Mouse (Mus musculus) liver, embryonic 13.5 days (tissue): ENCODE measurements around the gene Fndc11. TPM values are rescaled to one million over a fixed set of nuclear protein-coding genes. Genes with fewer than 3 reads are reported as not detected.
A peak's percentile ranks its signal among the peaks of the same experiment; 100 is the strongest.

ENCODE experiments used
- ATAC-seq: fragments of 200-750 bp; cut with Nextera tagmentation; 2 replicates; pipeline ENCODE4 v1.8.0; 2017; ENCODE audit warnings: low read depth, mild to moderate bottlenecking, moderate number of reproducible peaks, moderate library complexity
- DNase-seq: peaks from one replicate; pipeline ENCODE4 v3.0.0; 2022
- H3K27ac ChIP-seq: fragments of 300-500 bp; sonication (generic); 2 replicates; pipeline ENCODE4 v1.5.1; 2015; ENCODE audit warnings: moderate library complexity, mild to moderate bottlenecking, inconsistent platforms
- H3K27me3 ChIP-seq: fragments of 300-500 bp; sonication (generic); 2 replicates; pipeline ENCODE4 v1.6.1; 2015; ENCODE audit warnings: mild to moderate bottlenecking, inconsistent platforms
- H3K36me3 ChIP-seq: fragments of 300-500 bp; sonication (generic); 2 replicates; pipeline ENCODE4 v1.6.1; 2015; ENCODE audit warnings: mild to moderate bottlenecking, inconsistent platforms
- H3K4me1 ChIP-seq: fragments of 300-500 bp; sonication (generic); replicated peaks from 2 replicates; pipeline ENCODE4 v1.6.1; 2015; ENCODE audit warnings: inconsistent platforms
- H3K4me2 ChIP-seq: fragments of 300-500 bp; sonication (generic); 2 replicates; pipeline ENCODE4 v1.6.1; 2015; ENCODE audit warnings: inconsistent platforms, mild to moderate bottlenecking, moderate library complexity
- H3K4me3 ChIP-seq: fragments of 300-500 bp; sonication (generic); replicated peaks from 2 replicates; pipeline ENCODE4 v1.5.1; 2015; ENCODE audit warnings: mild to moderate bottlenecking, inconsistent platforms
- H3K9ac ChIP-seq: fragments of 300-500 bp; sonication (generic); 2 replicates; pipeline ENCODE4 v1.6.1; 2015; ENCODE audit warnings: mild to moderate bottlenecking, inconsistent platforms
- H3K9me3 ChIP-seq: fragments of 300-500 bp; sonication (generic); replicated peaks from 2 replicates; pipeline ENCODE4 v1.6.1; 2016; ENCODE audit warnings: inconsistent platforms
- WGBS: fragments of 180-500 bp; shearing (Covaris S2); methylation state at CpG from one replicate; pipeline ENCODE4 v1.1.7; 2015; ENCODE audit not compliant: insufficient replicate concordance; 5-methylcytosine and 5-hydroxymethylcytosine counted together
- polyA plus RNA-seq: library from polyadenylated mRNA; unstranded; fragments of >200 nt; fragmentation: Nextera tagmentation; extraction: Ambion mirVana; gene quantifications from 2 replicates; pipeline ENCODE4 v1.2.1, GENCODE M21; 2015

The Fndc11 gene
- polyA plus RNA-seq, 1 experiment from 2014 or later, result not detected

- no peaks in the 10 kb centered on the region for H3K36me3 ChIP-seq
- H3K4me3 ChIP-seq, result peak overlapping the region; percentile 35; the same call in 1 of the 2 replicates
- no peaks in the 10 kb centered on the region for H3K9me3 ChIP-seq
- H3K9ac ChIP-seq, result no peak overlapping the region
- DNase-seq, result no peak
- no peak for ATAC-seq
- H3K4me1 ChIP-seq, result peaks cover 29% of the 10 kb centered on the region
- H3K4me2 ChIP-seq, result peak overlapping the region; percentile 56
- H3K27ac ChIP-seq, result no peak overlapping the region
- H3K27me3 ChIP-seq, result peaks cover 39% of the 10 kb centered on the region
- 38% methylated on average over 2 of the region's 2 CpGs for WGBS
These were observed 548 bp downstream of the Fndc11 start for GRCm38 (mm10) chr2:181220361-181220760.

DNA sequence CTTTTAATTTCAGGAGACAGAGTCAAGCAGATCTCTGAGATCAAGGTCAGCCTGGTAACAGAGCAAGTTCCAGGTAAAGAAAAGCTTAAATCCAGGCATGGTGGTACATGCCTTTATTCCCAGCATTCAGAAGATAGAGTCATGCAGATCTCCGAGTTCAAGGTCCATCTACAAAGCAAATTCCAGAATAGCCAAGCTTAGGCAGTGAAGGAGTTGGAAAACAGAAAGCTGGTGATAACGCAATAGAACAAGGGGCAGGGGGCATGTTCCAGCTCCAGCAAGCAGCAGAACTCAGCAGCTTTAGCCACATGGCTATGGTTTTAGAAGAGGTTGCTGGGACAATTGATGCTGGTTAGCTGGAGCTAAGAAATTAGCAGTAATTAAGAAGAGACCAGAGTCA, 5.2 kb downstream of the Fndc11 start:
- Histone ChIP-seq H3K27ac (no peak overlapping the region), H3K9ac (no peak overlapping the region), H3K36me3 (peaks cover 25% of the 10 kb centered on the region), H3K4me3 (no peak overlapping the region), H3K9me3 (no peaks in the 10 kb centered on the region), H3K27me3 (peaks cover 25% of the 10 kb centered on the region), H3K4me2 (no peak overlapping the region), H3K4me1 (peaks cover 5% of the 10 kb centered on the region)
- 57% methylated on average over 2 of the region's 2 CpGs for WGBS
- DNase-seq (no peak), ATAC-seq (no peak)

DNA sequence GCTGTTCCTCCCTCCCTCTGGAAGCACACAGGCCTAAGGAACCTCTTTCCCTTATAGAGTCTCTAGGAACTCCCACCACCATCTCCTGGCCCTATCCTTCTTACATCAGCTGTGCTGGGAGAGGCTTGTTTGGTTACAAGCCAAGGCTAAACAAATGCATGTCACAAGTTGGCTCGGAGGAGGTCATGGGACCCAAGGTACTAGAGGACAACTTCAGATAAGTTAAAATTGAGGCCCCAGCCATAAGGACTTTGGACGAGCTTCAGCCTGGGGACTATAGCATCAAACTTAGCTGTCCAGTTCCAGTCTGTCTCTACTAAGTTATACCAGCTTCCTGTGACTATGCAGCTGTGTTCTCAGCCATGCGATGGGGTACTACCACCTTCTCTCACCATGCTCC, 7.3 kb downstream of the Fndc11 start:
- Histone ChIP-seq H3K27ac (no peak overlapping the region), H3K4me3 (no peak overlapping the region), H3K27me3 (0 out of 2 replicates have a peak, but pooled peaks cover 3% of the 10 kb centered on the region), H3K9me3 (no peaks in the 10 kb centered on the region), H3K36me3 (peaks cover 41% of the 10 kb centered on the region), H3K4me1 (no peaks in the 10 kb centered on the region), H3K9ac (no peak overlapping the region), H3K4me2 (no peak overlapping the region)
- 66% methylated on average over 3 of the region's 3 CpGs for WGBS
- DNase-seq (no peak), ATAC-seq (no peak)

GRCm38 (mm10) chr2:181228335-181228734, 8.5 kb downstream of the Fndc11 start:
- Histone ChIP-seq H3K27me3 (no peaks in the 10 kb centered on the region), H3K4me3 (no peak overlapping the region), H3K27ac (no peak overlapping the region), H3K36me3 (peaks cover 53% of the 10 kb centered on the region), H3K4me1 (no peaks in the 10 kb centered on the region), H3K9me3 (no peaks in the 10 kb centered on the region), H3K4me2 (no peak overlapping the region), H3K9ac (no peak overlapping the region)
- DNase-seq (no peak), ATAC-seq (no peak)
- 18% methylated on average over 1 of the region's 1 CpGs for WGBS

- Histone ChIP-seq H3K9me3 (no peaks in the 10 kb centered on the region), H3K4me1 (no peaks in the 10 kb centered on the region), H3K36me3 (peaks cover 76% of the 10 kb centered on the region), H3K4me2 (no peak overlapping the region), H3K4me3 (no peak overlapping the region), H3K9ac (no peak overlapping the region), H3K27me3 (no peaks in the 10 kb centered on the region), H3K27ac (no peak overlapping the region)
- WGBS, result 78% methylated on average over 19 of the region's 20 CpGs
- DNase-seq (no peak), ATAC-seq (no peak)
These were observed 11.4 kb downstream of the Fndc11 start for GRCm38 (mm10) chr2:181231171-181231570.

GRCm38 (mm10) chr2:181233443-181233842, 13.6 kb downstream of the Fndc11 start:
- H3K36me3 ChIP-seq, result peaks cover 85% of the 10 kb centered on the region
- H3K4me1 ChIP-seq, result no peaks in the 10 kb centered on the region
- no peak overlapping the region for H3K9ac ChIP-seq
- H3K4me2 ChIP-seq, result no peak overlapping the region
- no peaks in the 10 kb centered on the region for H3K27me3 ChIP-seq
- no peaks in the 10 kb centered on the region for H3K9me3 ChIP-seq
- no peak overlapping the region for H3K27ac ChIP-seq
- 84% methylated on average over 15 of the region's 15 CpGs for WGBS
- H3K4me3 ChIP-seq, result no peak overlapping the region
- ATAC-seq (no peak), DNase-seq (no peak)

- Histone ChIP-seq H3K9ac (no peak overlapping the region), H3K4me2 (no peak overlapping the region), H3K9me3 (no peaks in the 10 kb centered on the region), H3K27me3 (no peaks in the 10 kb centered on the region), H3K27ac (no peak overlapping the region), H3K36me3 (peaks cover 79% of the 10 kb centered on the region), H3K4me1 (peaks cover 4% of the 10 kb centered on the region; the same call in 1 of the 2 replicates), H3K4me3 (no peak overlapping the region)
- WGBS, result 86% methylated on average over 11 of the region's 11 CpGs
- DNase-seq (no peak), ATAC-seq (no peak)
These were observed 14.9 kb downstream of the Fndc11 start for GRCm38 (mm10) chr2:181234680-181235079.

- H3K27me3 ChIP-seq, result no peaks in the 10 kb centered on the region
- H3K9me3 ChIP-seq, result no peaks in the 10 kb centered on the region
- DNase-seq (no peak), ATAC-seq (no peak)
- peaks cover 79% of the 10 kb centered on the region for H3K36me3 ChIP-seq
- no peak overlapping the region for H3K9ac ChIP-seq
- WGBS, result 76% methylated on average over 23 of the region's 23 CpGs
- no peak overlapping the region for H3K4me2 ChIP-seq
- H3K4me1 ChIP-seq, result peaks cover 8% of the 10 kb centered on the region
- H3K27ac ChIP-seq, result no peak overlapping the region
- no peak overlapping the region for H3K4me3 ChIP-seq
These were observed 16.1 kb downstream of the Fndc11 start for GRCm38 (mm10) chr2:181235681-181236566.

DNA sequence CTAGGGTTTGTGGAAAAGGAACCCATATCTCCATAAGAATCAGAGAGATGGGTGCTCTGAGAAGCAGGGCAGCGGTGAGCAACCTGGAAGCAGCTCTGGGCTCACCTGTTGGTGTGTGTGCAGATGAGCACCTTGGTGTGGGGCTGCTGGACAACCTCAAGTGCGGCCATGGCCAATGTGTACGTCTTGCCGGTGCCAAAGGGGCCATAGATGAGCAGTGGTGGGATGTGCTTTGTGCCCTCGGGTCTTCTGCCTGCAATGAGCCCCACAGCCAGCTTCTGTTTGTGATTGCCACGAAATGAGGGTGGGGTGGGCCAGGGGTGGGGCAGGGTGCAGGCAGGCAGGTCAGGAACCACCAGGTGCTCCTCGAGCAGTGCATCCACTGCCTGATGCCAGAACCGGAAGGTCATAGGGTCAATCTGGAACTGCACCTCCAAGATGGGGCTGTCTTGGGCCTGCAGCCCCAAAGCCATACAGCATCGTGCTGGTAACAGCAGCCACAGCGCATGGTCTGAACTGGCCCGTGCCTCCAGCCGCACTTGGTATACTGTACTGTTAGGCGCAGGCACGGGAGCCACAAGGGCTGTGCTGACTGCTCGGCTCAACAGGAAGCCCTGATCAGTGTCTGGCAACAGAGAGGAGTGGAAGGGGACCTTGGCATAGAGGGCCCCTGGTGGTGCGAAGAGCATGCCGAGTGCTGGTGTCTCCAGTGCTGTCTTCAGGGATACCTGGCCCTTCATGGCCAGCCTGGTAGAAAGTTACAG, 17.6 kb downstream of the Fndc11 start:
- WGBS, result 81% methylated on average over 17 of the region's 17 CpGs
- peaks cover 68% of the 10 kb centered on the region for H3K36me3 ChIP-seq
- no peak for ATAC-seq
- no peaks in the 10 kb centered on the region for H3K27me3 ChIP-seq
- peaks cover 24% of the 10 kb centered on the region for H3K4me1 ChIP-seq
- no peak overlapping the region for H3K27ac ChIP-seq
- no peak overlapping the region for H3K4me2 ChIP-seq
- no peak overlapping the region for H3K4me3 ChIP-seq
- DNase-seq, result no peak
- H3K9ac ChIP-seq, result no peak overlapping the region; the same call in 1 of the 2 replicates
- H3K9me3 ChIP-seq, result no peaks in the 10 kb centered on the region

GRCm38 (mm10) chr2:181238091-181238610, 18.3 kb downstream of the Fndc11 start:
- no peak for ATAC-seq
- H3K4me1 ChIP-seq, result peaks cover 30% of the 10 kb centered on the region
- H3K9ac ChIP-seq, result no peak overlapping the region; the same call in 1 of the 2 replicates
- H3K9me3 ChIP-seq, result no peaks in the 10 kb centered on the region
- no peak overlapping the region for H3K4me3 ChIP-seq
- no peak overlapping the region for H3K27ac ChIP-seq
- H3K36me3 ChIP-seq, result peaks cover 61% of the 10 kb centered on the region
- no peaks in the 10 kb centered on the region for H3K27me3 ChIP-seq
- no peak overlapping the region for H3K4me2 ChIP-seq
- WGBS, result 76% methylated on average over 10 of the region's 10 CpGs
- DNase-seq, result no peak

GRCm38 (mm10) chr2:181238861-181239260, 19.0 kb downstream of the Fndc11 start:
- Histone ChIP-seq H3K9me3 (no peaks in the 10 kb centered on the region), H3K4me2 (no peak overlapping the region), H3K27ac (no peak overlapping the region), H3K36me3 (peaks cover 54% of the 10 kb centered on the region), H3K27me3 (no peaks in the 10 kb centered on the region), H3K9ac (no peak overlapping the region), H3K4me1 (peaks cover 32% of the 10 kb centered on the region), H3K4me3 (no peak overlapping the region)
- ATAC-seq (no peak), DNase-seq (no peak)
- 51% methylated on average over 2 of the region's 2 CpGs for WGBS
